Mouse (Mus musculus): ENCODE results near the gene Nol3. TPM values are rescaled to one million over a fixed set of nuclear protein-coding genes. Genes with fewer than 3 reads are reported as not detected.

Gene Nol3
- total RNA-seq, 2 experiments from 2014 or later: 23.9 to 26.0 TPM

DNA sequence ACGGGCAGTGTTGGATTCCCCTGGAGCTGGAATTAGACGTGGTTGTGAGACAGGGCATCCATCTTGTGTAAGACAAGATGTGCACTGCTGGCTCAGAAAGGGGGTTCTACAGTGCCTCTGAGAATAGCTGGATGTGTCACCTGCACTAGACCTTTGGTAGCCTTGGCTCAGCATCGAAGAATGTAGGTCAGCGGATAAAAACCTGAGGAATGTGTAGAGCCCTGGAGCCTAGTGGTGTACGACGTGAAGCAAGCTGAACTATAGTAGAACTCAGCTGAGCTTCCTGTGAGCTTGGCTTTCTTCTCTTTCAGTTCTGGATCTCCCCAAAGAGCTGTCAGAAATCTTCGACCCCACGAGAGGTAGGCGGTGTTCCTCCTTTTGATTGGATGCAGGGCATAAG is 27.9 kb downstream of the Nol3 start:
- DNase-seq: no peak
- intact Hi-C loops (cut with DNase I): no loop called here

DNA sequence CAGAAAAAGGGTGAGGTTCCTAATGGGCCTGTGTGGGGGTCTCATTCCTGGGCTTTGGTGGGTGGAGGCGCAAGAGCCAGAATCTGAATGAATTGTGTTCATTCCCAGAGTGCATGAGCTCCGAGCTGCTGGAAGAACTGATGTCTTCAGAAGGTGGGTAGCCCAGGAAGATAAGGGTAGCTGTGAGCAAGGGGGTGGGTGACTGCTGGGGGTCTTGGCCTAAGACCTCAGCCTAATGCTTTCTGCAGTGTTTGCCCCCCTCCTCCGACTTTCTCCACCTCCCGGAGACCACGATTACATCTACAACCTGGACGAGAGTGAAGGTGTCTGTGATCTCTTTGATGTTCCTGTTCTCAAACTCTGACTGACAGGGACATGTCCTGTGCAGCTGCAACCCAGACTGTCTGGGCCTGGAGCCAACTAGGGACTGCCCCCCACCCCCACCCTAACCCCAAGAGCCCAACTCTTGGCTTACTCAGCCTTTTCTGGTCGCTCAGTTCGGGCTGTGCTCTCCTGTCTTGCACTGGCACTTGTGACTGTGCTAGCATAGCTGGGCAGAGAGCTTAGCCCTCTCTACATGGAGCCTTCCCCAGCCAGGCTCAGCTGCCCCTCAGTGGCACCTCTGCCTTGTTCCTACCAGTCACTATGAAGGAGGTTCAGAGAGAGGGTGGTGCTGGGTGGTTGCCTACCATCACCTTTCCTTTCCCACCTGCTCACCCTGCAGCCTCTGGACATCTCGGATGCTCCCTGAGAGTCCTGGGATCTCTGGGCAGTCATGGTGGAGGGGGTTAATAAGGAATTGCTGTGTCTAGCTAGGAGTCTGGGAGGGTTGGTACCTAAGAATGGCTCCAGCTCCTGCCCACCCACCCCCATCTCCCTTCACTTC is 28.6 kb downstream of the Nol3 start:
- intact Hi-C loops (cut with DNase I): no loop called here

GRCm38 (mm10) chr8:105305211-105306145 is 29.5 kb downstream of the Nol3 start, which contains the start of gene Elmo3:
TSS of gene Elmo3 (plus strand) at chr8:105305601.
- no peak for DNase-seq
- intact Hi-C loops (cut with DNase I): no loop called here

More for the DNA sequence above, 28.6 kb downstream of the Nol3 start:
- no peak for DNase-seq

DNA sequence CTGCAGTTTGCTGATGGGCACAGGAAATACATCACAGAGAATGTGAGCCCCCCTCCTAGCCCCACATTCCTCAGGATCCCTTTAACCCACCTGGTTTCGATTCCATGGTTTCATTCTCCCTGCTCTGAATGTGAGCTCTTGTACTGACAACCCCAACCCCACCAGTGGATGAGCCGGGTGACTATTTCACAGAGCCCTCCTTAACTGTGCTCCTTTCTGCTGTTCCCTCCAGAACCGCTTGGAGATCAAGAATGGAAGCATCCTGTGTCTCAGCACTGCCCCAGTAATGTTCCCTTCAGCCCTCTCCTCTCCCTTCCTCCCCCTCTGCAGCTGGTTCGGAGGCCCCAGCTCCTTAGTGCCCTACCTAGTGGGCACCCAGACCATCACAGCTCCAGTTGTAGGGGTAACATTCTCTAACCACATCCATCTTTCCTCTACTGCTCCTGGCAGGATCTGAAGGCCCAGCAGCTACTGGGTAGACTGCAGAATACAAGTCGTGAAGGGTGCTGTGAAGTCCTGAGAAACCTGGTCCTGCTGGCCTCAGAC is 30.3 kb downstream of the Nol3 start:
- no peak for DNase-seq
- intact Hi-C loops (cut with DNase I): no loop called here

DNA sequence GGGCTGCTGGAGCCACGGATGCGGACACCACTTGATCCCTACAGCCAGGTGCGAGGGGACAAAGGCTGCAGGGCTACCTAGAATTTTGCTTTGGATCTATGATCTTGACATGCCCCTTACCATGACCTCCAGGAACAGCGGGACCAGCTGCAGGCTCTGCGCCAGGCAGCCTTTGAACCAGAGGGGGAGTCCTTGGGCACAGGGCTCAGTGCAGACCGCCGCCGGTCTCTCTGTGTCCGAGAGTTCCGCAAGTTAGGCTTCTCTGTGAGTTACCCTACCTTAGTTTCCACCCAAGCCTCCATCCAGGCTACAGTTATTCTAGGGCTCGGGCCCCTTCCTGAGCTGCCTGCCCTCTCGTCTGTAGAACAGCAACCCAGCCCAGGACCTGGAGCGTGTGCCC is 31.7 kb downstream of the Nol3 start:
- no peak for DNase-seq
- intact Hi-C loops (cut with DNase I): no loop called here

DNA sequence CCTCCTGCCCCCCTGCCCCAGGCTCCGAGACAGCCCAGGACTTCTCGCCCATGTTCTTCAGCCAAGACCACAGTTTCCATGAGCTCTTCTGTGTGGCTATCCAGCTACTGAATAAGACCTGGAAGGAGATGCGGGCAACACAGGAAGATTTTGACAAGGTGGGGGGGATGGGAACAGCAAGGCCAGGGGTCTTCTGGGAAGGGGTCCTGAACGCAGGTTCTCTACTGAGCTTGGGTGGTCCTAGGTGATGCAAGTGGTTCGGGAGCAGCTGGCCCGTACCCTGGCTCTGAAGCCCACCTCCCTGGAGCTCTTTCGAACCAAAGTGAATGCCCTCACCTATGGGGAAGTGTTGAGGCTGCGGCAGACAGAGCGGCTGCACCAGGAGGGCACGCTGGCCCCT is 32.5 kb downstream of the Nol3 start:
- intact Hi-C loops (cut with DNase I): no loop called here

DNA sequence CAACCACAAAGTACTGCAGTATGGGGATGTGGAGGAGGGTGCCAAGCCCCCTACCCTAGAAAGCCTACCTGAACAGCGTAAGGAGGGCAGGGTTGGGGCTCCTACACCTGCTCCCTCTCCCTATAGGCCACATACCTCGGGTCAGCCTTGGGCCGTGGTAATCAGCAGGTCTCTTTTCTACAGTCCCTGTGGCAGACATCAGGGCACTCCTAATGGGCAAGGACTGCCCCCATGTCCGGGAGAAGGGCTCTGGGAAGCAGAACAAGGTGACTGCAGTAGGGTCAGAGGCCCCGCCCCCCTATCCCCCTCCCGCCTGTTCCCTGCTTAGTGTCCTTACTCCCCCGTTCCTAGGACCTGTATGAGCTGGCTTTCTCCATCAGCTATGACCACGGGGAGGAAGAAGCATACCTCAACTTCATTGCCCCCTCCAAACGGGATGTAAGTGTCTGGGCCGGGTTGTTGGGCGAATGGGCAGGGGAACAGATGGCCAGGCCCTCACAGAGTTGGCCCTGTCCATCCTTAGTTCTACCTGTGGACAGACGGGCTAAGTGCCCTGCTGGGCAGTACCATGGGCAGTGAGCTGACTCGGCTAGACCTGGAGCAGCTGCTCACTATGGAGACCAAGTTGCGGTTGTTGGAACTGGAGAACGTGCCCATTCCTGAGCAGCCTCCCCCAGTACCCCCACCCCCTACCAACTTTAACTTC is 33.4 kb downstream of the Nol3 start:
- no peak for DNase-seq
- intact Hi-C loops (cut with DNase I): no loop called here

More for the DNA sequence above, 32.5 kb downstream of the Nol3 start:
- no peak for DNase-seq

DNA sequence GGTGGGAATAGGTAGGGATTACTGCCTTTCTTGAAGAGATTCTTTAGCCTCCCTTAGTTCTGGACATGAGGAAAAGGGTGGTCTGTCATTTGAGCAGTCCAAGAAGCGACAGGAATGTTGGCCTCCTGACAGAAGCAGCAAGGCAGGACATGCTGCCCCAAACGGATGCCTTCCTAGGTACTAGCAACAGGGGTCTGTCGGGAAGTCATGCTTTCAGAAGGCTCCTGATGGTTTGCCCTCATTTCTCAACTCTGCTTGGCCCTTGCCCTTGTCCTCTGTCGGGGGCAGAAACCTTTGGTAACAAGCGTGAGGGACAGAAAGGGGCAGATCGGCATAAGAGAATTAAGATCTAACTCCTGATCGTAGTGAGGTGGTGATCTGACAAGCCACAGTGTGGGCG is 34.2 kb downstream of the Nol3 start:
- intact Hi-C loops (cut with DNase I): no loop called here
- no peak for DNase-seq

DNA sequence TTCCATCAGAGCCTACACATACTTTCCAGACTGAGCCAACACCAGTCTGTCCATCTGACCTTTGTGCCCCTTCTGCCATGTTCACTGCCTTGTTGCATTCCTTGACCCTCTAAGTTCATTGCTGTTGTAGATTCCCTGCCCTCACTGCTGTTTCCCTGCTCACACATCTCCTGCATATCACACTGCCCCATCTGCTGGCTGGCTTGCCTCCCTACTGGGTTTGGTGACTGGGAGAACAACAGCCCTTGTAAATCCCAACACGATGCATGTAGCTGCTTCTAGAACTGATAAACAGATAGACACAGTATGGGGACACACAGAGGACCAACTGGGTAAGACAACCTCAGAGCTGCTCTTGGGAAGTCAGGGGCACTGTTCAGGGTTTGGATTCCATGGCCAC is 35.8 kb downstream of the Nol3 start:
- no peak for DNase-seq
- intact Hi-C loops (cut with DNase I): no loop called here

- DNase-seq: no peak
- intact Hi-C loops (cut with DNase I): no loop called here
Observed at GRCm38 (mm10) chr8:105312891-105313481, 37.0 kb downstream of the Nol3 start.

DNA sequence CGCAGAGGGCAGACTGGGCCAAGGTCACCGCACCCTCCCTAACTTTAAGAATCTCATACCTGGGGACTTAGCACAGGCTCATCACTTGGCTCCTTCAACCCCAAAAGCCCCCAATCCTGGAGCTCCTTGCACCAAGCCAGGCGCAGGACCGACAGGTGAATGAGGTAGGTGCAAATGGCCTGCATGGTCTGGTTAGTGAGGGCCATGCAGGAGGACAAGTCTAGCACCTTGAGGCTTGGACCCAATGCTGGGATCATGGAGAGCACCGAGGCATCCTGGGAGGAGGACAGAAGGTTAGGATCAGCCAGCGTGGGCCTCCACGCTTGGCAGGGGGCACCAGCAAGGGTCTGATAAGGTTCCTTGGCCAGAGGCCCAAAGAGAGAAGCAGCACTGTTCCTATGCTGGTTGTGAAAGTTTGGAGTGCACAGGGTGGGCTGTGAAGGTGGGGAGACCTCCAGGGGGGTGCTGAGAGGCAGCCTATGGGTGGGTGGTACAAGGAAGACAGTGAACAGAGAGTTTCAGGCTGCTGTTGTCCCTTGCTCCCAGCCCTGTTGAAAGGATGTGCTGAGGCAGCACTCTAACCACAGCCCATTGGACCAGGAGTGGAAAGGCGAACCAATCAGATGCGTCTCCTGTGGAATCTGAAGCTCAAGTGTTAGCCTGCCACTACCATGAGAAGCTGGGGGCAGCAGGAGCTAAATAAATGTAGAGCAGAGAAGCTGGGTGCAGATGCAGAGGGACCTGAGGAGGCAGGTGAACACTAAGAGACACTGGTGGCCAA is 37.9 kb downstream of the Nol3 start:
- intact Hi-C loops (cut with DNase I): no loop called here

DNA sequence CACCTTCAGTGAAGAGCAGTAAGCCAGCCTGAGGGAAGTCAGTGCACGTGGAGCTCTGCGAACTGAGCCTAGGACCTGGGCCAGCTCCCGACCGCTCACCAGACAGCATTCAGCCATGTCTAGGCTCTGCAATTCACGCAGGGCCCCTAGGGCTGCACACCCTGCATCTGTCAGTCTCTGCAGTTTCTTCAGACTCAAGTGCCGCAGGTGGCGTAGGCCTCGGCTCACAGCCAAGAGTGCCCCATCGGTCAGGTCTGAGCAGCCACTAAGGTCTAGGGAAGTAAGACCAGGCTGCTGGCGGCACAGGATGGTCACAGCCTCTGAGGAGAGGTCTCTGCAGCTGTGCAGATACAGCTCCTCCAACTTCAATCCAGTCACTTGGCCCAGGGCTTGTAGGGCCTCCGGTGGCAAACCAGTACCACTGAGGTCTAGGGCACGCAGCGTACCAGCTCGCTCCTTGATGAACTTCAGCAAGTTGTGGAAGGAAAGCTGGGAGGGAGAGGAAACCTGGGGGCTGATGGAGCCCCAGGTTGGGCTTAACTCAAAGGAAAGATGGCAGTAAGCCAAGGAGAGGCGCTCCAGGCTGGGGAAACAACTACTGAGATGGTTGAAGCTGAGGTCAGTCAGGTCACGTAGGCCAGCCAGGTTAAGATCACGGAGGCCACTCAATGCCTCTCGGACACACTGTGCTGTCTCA is 39.3 kb downstream of the Nol3 start:
- intact Hi-C loops (cut with DNase I): no loop called here
- no peak for DNase-seq

More for the DNA sequence above, 37.9 kb downstream of the Nol3 start:
- DNase-seq: no peak

GRCm38 (mm10) chr8:105317941-105318340 is 42.0 kb downstream of the Nol3 start:
- DNase-seq: no peak
- intact Hi-C loops (cut with DNase I): no loop called here

- no peak for DNase-seq
- intact Hi-C loops (cut with DNase I): no loop called here
Observed at GRCm38 (mm10) chr8:105318662-105319190, 42.8 kb downstream of the Nol3 start.

GRCm38 (mm10) chr8:105323183-105323582 is 47.2 kb downstream of the Nol3 start:
- no peak for DNase-seq
- intact Hi-C loops (cut with DNase I): no loop called here

- DNase-seq: no peak
- intact Hi-C loops (cut with DNase I): no loop called here
Observed at GRCm38 (mm10) chr8:105325641-105326093, 49.7 kb downstream of the Nol3 start.

- intact Hi-C loops (cut with DNase I): no loop called here
Observed at GRCm38 (mm10) chr8:105326141-105326672, 50.3 kb downstream of the Nol3 start, which contains the start of the genes Lrrc29 and Tmem208. TSS of gene Lrrc29 (minus strand) at chr8:105326278. TSS of gene Tmem208 (plus strand) at chr8:105326354.

DNA sequence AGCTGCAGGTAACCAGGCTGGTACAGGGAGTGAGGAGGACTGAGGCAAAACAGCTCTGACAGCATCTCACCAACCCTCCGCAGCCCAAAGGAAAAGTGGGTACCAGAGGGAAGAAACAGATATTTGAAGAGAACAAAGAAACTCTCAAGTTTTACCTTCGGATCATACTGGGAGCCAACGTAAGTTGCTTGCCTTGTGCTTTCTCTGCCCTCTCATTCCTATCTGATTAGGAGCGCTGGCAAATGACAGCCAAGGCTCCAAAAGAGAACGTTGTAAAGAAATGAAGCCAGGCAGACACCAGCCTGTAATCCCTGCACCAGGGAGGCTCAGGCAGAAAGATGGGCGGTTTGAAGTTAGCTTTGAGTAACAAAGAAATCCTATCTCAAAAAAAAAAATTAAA is 51.0 kb downstream of the Nol3 start:
- no peak for DNase-seq
- intact Hi-C loops (cut with DNase I): no loop called here

More at GRCm38 (mm10) chr8:105326141-105326672, 50.3 kb downstream of the Nol3 start, which contains the start of the genes Lrrc29 and Tmem208:
- peak; percentile 91 to 95 for DNase-seq

Measured in gastrocnemius, postnatal 36 days (tissue).